12 mouse cellular contexts compared by ENCODE assay signal in genomic region chr5:135537326-135537725, GRCm38 (mm10). TPM values are rescaled to one million over a fixed set of nuclear protein-coding genes. Genes with fewer than 3 reads are reported as not detected.
DNase-seq lines count a peak whose midpoint lies in the region; ATAC-seq and TF ChIP-seq lines count a peak whose summit lies in the region.
"Had no signal": no experiment of that assay in that cellular context is flagged by ENCODE, and none has a peak within 500 bp of the region (broad histone marks: within the 10 kb centered on the region; RNA-seq: fewer than 3 reads in every experiment).

No protein-coding gene starts in this region.

- 67% methylated on average over 4 of the region's 4 CpGs for WGBS in heart, embryonic 11.5 days (ENCODE audit: insufficient replicate concordance)
- WGBS in lung, postnatal 0 days: 65% methylated on average over 4 of the region's 4 CpGs
- WGBS in stomach, embryonic 16.5 days: 65% methylated on average over 4 of the region's 4 CpGs
- WGBS in limb, embryonic 10.5 days: 77% methylated on average over 4 of the region's 4 CpGs

- TF ChIP-seq CTCF in lung, postnatal 0 days (IDR thresholded peaks at IDR 0.05): no peak

- no peaks in the 10 kb centered on the region for H3K27me3 ChIP-seq in heart, embryonic 11.5 days (ENCODE audit: control insufficient read depth, insufficient read depth, low read length)
- no peaks in the 10 kb centered on the region for H3K27me3 ChIP-seq in lung, postnatal 0 days (replicated peaks; ENCODE audit: insufficient read depth, low read length)
- no peaks in the 10 kb centered on the region for H3K27me3 ChIP-seq in stomach, embryonic 16.5 days (ENCODE audit: control insufficient read depth, insufficient read depth, low read length)
- no peaks in the 10 kb centered on the region for H3K27me3 ChIP-seq in limb, embryonic 10.5 days (ENCODE audit: low read depth, poor library complexity, severe bottlenecking)
- H3K27me3 ChIP-seq: Patski had no signal

- no peak; the same call in 1 of the 2 replicates for ATAC-seq in heart, embryonic 11.5 days (replicated peaks; ENCODE audit: insufficient number of reproducible peaks, low FRiP score, low TSS enrichment)
- peak; percentile 86 for ATAC-seq in lung, postnatal 0 days
- ATAC-seq in stomach, embryonic 16.5 days (ENCODE audit: insufficient read depth, low FRiP score): peak; percentile 47; the same call in 1 of the 2 replicates
- ATAC-seq: Patski had no signal

- peak; percentile 55 for DNase-seq in heart, adult 8-10 months (ENCODE audit: low spot score)
- DNase-seq in heart, adult 9 months (ENCODE audit: low spot score in 2 of 2): peak; percentile 47 to 62
- DNase-seq in lung, postnatal 0 days (ENCODE audit: low spot score): peak; percentile 56
- no peak for DNase-seq in frontal cortex, postnatal 10 days (ENCODE audit: low spot score in 2 of 2)
- no peak for DNase-seq in limb, embryonic 10.5 days (ENCODE audit: low spot score)
- DNase-seq in frontal cortex, adult 2 months (ENCODE audit: extremely low spot score in 1 of 2, low spot score in 1 of 2): no peak

- TF ChIP-seq EP300 in lung, postnatal 0 days (IDR thresholded peaks at IDR 0.05): no peak

- no peak overlapping the region for H3K4me2 ChIP-seq in heart, embryonic 11.5 days
- no peak overlapping the region for H3K4me2 ChIP-seq in lung, postnatal 0 days (replicated peaks; ENCODE audit: low read depth, low read length)
- H3K4me2 ChIP-seq in stomach, embryonic 16.5 days (ENCODE audit: low read depth, low read length): no peak overlapping the region

- no peaks in the 10 kb centered on the region for H3K36me3 ChIP-seq in heart, embryonic 11.5 days (ENCODE audit: control insufficient read depth, insufficient read depth, low read length)
- H3K36me3 ChIP-seq in lung, postnatal 0 days (ENCODE audit: insufficient read depth, low read length): no peaks in the 10 kb centered on the region
- no peaks in the 10 kb centered on the region for H3K36me3 ChIP-seq in stomach, embryonic 16.5 days (ENCODE audit: control insufficient read depth, insufficient read depth, low read length)
- H3K36me3 ChIP-seq in limb, embryonic 10.5 days: no peaks in the 10 kb centered on the region

- no peaks in the 10 kb centered on the region for H3K9me3 ChIP-seq in heart, embryonic 11.5 days (replicated peaks; ENCODE audit: control insufficient read depth, low read length)
- H3K9me3 ChIP-seq in lung, postnatal 0 days (ENCODE audit: low read length): no peaks in the 10 kb centered on the region
- H3K9me3 ChIP-seq in stomach, embryonic 16.5 days (replicated peaks; ENCODE audit: control insufficient read depth, low read length): no peaks in the 10 kb centered on the region
- no peaks in the 10 kb centered on the region for H3K9me3 ChIP-seq in limb, embryonic 10.5 days (replicated peaks)

- H3K4me1 ChIP-seq in heart, embryonic 11.5 days (ENCODE audit: control insufficient read depth, insufficient read depth, low read length): no peaks in the 10 kb centered on the region; the same call in 1 of the 2 replicates
- peaks cover 12% of the 10 kb centered on the region; the same call in 1 of the 2 replicates for H3K4me1 ChIP-seq in lung, postnatal 0 days (ENCODE audit: insufficient read depth, low read depth, low read length)
- peaks cover 5% of the 10 kb centered on the region; the same call in 1 of the 2 replicates for H3K4me1 ChIP-seq in stomach, embryonic 16.5 days (ENCODE audit: control insufficient read depth, insufficient read depth, low read length)
- H3K4me1 ChIP-seq in limb, embryonic 10.5 days: no peaks in the 10 kb centered on the region

- H3K9ac ChIP-seq in heart, embryonic 11.5 days (ENCODE audit: low read depth, low read length): no peak overlapping the region
- H3K9ac ChIP-seq in lung, postnatal 0 days (replicated peaks; ENCODE audit: low read depth): no peak overlapping the region
- H3K9ac ChIP-seq in stomach, embryonic 16.5 days (ENCODE audit: low read length): no peak overlapping the region

- no peak overlapping the region for H3K27ac ChIP-seq in heart, embryonic 11.5 days (ENCODE audit: low read depth, low read length)
- H3K27ac ChIP-seq in lung, postnatal 0 days (ENCODE audit: low read length): peak overlapping the region; percentile 5; the same call in 1 of the 2 replicates
- no peak overlapping the region for H3K27ac ChIP-seq in stomach, embryonic 16.5 days (ENCODE audit: low read length)
- H3K27ac ChIP-seq in limb, embryonic 10.5 days: no peak overlapping the region

- H3K4me3 ChIP-seq in heart, embryonic 11.5 days (ENCODE audit: low read depth, low read length): no peak overlapping the region
- H3K4me3 ChIP-seq in lung, postnatal 0 days (ENCODE audit: low read depth, low read length): no peak overlapping the region
- no peak overlapping the region for H3K4me3 ChIP-seq in stomach, embryonic 16.5 days (replicated peaks; ENCODE audit: low read length)
- no peak overlapping the region for H3K4me3 ChIP-seq in limb, embryonic 10.5 days

RNA-seq across cellular contexts. Expression of gene Hip1, which starts 7.6 kb away (rescaled TPM):
- total RNA-seq in heart, adult 8-10 months (2022): 10 to 100 TPM; 24.6 to 30.4 (median 27.9) TPM
- polyA plus RNA-seq in heart, embryonic 11.5 days (2014; fragmentation: Nextera tagmentation; extraction: Ambion mirVana): 33.2 and 37.6 TPM in 2 replicates
- 17.7 and 20.8 TPM in 2 replicates for polyA plus RNA-seq in lung, postnatal 0 days (2015; fragmentation: Nextera tagmentation; extraction: Ambion mirVana)
- polyA plus RNA-seq in stomach, embryonic 16.5 days (2015; fragmentation: Nextera tagmentation; extraction: Ambion mirVana): 22.2 and 26.5 TPM in 2 replicates
- polyA plus RNA-seq in limb, embryonic 10.5 days (2016; fragmentation: Nextera tagmentation; extraction: Ambion mirVana): 46.1 and 49.1 TPM in 2 replicates
- 32.1 and 38.3 TPM in 2 replicates for polyA plus RNA-seq in frontal cortex, adult 2 months (2012; rRNA removed)

RNA-seq across cellular contexts. Expression of gene Ccl26, which starts 26.0 kb away (rescaled TPM):
- not detected for total RNA-seq in heart, adult 8-10 months (2022)
- polyA plus RNA-seq in heart, embryonic 11.5 days (2014; fragmentation: Nextera tagmentation; extraction: Ambion mirVana): not detected in 2 replicates
- polyA plus RNA-seq in lung, postnatal 0 days (2015; fragmentation: Nextera tagmentation; extraction: Ambion mirVana): not detected in 2 replicates
- polyA plus RNA-seq in stomach, embryonic 16.5 days (2015; fragmentation: Nextera tagmentation; extraction: Ambion mirVana): not detected in 2 replicates
- not detected in 2 replicates for polyA plus RNA-seq in limb, embryonic 10.5 days (2016; fragmentation: Nextera tagmentation; extraction: Ambion mirVana)
- not detected in 2 replicates for polyA plus RNA-seq in frontal cortex, adult 2 months (2012; rRNA removed)
- polyA plus RNA-seq: embryonic facial prominence, embryonic 14.5 days; intestine, embryonic 14.5 days; neural tube, embryonic 11.5 days; Patski had no signal

RNA-seq across cellular contexts. Expression of gene Ccl24, which starts 35.5 kb away (rescaled TPM):
- 1 to 10 TPM; 1.1 to 2.6 (median 1.9) TPM for total RNA-seq in heart, adult 8-10 months (2022)
- polyA plus RNA-seq in heart, embryonic 11.5 days (2014; fragmentation: Nextera tagmentation; extraction: Ambion mirVana): 0.93 TPM in 1 of 2 replicates, not detected in the other
- 0.71 and 0.84 TPM in 2 replicates for polyA plus RNA-seq in lung, postnatal 0 days (2015; fragmentation: Nextera tagmentation; extraction: Ambion mirVana)
- 5.4 and 8.6 TPM in 2 replicates for polyA plus RNA-seq in stomach, embryonic 16.5 days (2015; fragmentation: Nextera tagmentation; extraction: Ambion mirVana)
- 0.54 TPM in 1 of 2 replicates, not detected in the other for polyA plus RNA-seq in limb, embryonic 10.5 days (2016; fragmentation: Nextera tagmentation; extraction: Ambion mirVana)
- 0.23 and 0.60 TPM in 2 replicates for polyA plus RNA-seq in frontal cortex, adult 2 months (2012; rRNA removed)
- polyA plus RNA-seq: Patski had no signal

Comparison
In these comparisons a context has a peak if more than half of its experiments do, and no peak if none do; other contexts are left out.
1. DNase-seq: peak in heart, adult 8-10 months (single experiment), heart, adult 9 months (2 of 2) and lung, postnatal 0 days (single experiment); none in frontal cortex, postnatal 10 days (0 of 2), limb, embryonic 10.5 days (single experiment) and frontal cortex, adult 2 months (0 of 2).